Mouse (Mus musculus): ENCODE data around the gene Spg11.

Spg11 gene

DNA sequence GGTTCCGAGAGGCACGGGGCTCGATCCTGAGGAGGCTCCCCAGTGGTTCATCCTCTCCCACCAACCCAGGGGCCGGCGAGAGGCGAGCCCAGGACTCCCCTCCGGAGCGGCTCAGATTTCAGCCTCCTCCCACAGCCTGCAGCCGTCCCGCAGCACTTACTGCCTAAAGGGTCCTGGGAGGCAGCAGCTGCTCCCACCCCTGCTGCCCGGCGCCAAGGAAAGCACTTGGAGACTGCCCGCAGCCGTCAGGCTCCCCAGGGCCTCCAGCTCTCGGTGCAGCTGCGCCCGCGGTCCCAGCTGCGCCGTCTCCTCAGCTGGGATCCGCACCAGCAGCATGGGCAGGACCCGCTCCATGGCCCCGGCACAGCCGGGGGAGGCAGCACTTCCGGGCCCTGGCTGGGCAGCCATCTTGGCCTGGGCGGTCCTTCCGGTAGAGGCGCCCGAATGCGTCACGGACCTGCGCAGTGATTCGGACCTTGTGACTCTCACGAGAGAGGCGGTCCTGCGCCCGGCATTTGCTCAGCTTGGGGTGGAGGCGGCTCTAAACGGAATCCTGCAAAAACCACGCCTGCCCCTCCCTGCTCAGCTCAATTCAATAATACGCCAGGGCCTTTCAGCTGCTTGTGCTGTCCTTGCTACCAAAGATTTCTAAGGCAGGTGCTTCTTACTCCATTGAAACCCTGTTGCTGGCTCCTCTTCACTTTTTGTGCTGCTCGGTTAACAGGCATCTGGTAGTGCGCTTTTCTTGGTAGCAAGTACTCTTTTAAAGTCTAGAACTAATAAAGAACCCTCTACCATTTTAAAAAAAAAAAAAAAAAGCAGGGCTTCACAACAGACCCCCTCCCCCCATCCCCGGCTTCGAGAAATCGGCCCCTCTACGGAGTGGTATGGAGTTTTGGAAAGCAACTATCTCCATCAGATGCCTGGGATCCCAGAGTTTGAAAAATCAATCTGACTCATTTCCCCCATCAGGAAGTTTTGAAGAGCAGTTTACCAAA lies at the start of gene Spg11:
TSS of gene Spg11 (minus strand) at position 426 of the 998 bp plus-strand sequence.
- peak; percentile 94 to 96 for DNase-seq (ENCODE audit: low spot score in 2 of 2)

DNA sequence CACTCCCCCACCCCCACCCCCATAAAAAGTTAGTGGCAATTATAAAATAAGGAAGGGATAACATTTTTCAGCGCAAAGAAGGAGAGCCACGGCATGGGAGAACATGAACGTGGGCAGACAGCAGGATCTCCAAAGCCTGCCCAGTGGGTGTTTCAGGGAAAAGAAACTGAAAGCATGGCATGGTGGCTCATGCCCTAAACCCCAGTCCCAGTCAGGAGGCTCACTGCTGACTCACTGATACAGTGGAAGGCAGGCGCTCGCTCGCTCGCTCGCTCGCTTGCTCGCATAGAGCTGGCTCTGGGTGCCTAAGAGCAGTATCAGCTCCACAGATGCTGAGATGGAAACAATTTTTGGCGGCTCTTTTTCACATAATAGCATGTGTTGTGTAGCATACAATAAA lies 46.1 kb upstream of the Spg11 start:
- DNase-seq (ENCODE audit: low spot score in 2 of 2), result no peak

DNA sequence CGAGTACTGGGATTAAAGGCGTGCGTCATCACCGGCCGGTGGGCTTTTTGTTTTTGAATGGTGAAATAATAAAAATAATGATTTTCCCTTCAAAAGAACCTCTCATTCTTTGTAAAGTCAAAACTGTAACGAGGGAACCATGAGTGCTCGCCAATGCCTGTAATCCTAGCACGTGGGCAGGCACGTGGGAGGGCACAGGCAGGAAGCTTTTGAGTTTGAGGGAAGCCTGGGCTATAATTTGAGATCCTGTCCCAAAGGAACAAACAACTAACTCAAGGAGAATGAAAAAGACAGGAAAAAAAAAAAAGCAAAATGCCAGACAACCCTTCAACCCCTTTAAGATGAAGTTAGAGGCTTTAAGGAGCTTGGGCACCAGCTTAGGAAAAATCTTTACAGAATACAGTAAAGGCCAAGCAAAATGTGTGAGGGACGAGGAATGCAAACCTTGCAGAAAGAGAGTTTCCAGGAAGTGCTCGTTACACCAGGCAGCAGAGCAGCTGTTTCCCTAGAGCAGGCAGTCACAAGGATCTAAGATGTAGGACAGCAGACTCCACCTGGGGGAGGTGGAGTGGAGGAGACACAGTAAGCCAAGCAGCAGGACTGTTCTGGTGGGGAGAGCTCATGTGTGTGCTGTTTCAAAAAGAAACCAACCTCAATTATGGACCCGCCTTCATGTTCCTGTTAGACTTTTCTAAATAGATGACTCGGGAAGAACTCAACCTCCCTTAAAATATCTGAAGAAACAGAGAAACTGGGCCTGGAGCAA lies 45.4 kb upstream of the Spg11 start:
- DNase-seq (ENCODE audit: low spot score in 2 of 2), result no peak

DNA sequence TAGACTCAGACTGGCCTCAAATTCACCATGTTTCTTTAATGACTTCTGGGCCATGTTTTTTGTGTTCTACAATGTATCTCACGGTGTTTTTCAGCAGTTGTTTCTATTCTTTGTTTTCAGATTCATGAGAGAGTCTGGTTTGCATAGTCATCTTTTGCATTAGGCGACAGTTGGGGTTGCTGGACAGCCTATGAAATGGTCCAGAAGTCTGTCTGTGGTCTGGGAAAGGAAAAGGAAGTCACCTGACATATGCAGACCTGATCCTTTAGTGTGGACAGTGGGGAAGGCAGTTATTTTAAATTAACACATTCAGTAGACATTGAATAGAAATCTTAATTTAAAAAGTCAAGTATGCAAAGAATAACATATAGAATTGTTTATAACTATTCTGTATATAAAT lies 44.3 kb upstream of the Spg11 start:
- DNase-seq (ENCODE audit: low spot score in 2 of 2), result no peak

DNA sequence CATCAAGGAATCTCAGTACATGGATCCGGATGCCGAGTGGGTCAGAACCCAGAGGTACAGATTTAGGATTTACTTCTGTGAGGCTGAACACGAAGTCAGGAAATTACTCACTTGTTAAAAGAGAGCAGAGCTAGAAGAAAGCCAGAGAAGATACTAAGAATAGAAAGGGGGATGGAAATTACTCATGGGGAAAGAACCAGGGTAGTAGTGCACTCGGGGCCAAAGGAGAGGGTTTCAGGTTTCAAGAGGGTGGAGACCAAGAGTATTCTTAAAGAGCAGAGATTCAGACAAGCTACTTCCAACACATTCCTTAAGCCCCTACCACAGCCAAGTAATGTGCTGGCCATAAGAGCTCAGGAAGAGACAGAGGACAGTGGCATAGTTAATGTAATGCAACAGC lies 43.4 kb upstream of the Spg11 start:
- DNase-seq (ENCODE audit: low spot score in 2 of 2), result no peak

DNA sequence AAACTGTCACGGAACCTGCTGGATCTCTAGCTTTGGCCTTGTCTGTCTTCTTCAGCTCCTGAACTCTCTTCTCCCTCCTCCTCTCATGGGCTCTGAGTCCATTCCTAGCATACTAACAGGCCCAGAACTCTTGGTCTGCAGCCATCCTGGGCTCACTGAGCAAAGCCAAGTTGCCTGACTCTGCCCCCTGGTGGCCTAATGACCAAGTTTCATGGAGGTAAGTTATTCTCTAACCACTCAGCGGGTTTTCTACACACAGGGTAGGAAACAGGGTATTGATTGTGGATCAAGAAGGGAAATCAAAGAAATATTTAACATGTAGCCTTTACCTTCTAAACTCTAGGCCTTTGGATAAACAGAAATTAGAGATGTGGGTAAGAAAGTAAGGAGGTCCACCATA lies 42.5 kb upstream of the Spg11 start, which contains the start of gene Trim69:
TSS of gene Trim69 (plus strand) at position 21 of the 400 bp plus-strand sequence.
- DNase-seq (ENCODE audit: low spot score in 2 of 2), result peak; percentile 49 to 69

DNA sequence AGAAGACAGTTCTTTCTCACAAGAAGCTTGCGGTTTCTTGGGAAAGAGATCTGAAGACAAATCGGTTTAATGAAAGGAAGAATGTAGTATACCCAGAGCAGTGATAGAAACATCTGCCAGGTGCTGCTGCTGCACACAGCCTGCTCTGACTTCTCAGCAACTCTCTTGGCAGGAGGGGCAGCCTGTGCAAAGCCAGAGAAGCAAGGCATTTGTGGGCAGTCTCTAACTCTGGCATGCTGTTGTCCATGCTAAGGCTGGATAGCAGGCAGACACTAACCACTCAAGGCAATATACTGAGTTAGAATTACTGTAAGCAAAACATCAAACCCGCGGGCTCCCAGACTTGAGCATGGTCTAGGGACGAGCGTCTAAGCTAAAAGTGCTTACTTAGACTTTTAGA lies 41.5 kb upstream of the Spg11 start:
- no peak for DNase-seq (ENCODE audit: low spot score in 2 of 2)

DNA sequence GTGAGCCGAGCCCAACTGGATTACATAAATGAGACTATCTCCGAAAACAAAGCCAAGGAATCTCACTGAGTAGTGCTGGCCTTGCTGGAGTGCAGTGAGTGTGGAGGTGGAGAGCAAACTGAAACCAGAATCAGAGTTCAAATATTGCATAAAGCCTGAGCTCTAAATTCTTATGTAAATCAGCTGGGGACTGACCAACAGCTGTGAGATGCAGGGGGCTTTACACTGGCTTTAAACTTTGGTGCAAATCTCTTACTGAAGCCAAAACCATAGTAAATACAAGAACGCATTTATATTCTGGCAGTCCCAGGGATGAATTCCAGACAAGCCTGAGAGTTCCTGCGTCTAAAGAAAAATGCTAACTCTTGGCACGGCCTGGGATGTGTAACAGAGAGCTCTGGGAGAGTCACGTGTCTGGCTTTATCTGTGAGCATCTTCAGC lies 40.2 kb upstream of the Spg11 start:
- no peak for DNase-seq (ENCODE audit: low spot score in 2 of 2)

DNA sequence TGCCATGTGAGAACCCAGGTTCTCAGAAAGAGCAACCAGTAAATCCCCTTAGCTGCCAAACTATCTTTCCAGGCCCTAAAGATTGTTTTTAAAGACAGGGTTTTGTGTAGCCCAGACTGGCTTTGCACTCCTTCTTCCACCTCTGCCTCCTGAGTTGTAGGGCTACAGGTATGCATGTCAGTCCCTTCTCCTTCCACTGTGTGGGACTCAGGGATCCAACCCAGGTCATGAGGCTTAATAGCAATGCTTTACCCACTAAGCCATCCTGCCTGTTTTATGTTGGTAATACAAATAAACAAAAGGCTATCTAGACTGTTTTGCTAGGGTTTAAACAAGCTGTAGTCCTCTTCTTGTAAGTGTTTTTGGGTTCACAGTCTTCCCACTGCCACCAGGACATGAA lies 39.4 kb upstream of the Spg11 start:
- DNase-seq (ENCODE audit: low spot score in 2 of 2), result no peak

DNA sequence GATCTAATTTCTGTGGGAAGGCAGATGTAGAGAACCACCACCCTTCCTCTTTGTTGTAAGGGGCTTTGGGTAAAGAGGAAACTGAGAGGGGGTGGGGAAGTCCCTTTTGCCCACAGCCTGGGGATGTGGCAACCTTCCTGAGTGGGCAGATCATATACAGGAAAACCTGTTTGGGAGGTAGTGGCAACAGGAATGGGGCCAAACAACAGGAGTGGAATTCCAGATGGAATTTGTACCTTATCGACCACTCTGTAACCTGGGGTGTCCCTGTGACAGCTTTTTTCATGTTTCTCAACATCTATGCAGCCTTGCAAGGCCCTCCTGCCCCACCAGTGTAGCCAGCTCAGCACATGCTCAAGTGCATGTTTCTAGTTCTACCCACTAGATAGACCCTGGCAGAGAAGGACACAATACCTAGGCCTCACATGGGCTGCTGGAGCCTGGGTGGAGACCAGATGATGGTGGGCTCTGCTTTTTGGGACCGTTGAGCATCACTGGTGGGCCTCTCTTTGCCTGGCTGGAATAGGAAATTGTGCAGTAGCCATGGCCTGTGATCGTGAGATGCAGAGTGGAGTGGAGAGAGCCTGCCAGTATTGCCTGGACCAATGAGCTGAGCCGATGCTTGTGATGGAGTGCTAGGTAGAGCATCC lies 38.0 kb upstream of the Spg11 start:
- no peak for DNase-seq (ENCODE audit: low spot score in 2 of 2)

DNA sequence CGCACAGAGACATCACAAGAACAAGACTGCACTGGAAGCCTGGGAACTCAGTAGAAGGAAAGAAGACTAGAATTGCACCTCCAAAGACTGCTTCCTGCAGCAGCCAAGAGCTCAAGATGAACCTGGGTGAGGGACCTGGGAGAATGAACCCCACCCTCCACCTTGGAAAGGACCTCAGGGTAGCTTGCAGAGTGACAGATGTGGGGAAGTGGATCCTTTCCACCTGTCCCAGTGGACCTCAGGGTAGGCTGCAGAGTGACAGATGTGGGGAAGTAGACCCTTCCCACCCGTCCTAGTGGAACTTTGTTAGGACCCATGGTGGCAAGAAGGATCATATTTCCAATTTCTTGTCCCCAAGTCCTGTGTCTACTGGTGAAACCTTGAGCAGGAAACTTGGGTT lies 37.1 kb upstream of the Spg11 start:
- no peak for DNase-seq (ENCODE audit: low spot score in 2 of 2)

DNA sequence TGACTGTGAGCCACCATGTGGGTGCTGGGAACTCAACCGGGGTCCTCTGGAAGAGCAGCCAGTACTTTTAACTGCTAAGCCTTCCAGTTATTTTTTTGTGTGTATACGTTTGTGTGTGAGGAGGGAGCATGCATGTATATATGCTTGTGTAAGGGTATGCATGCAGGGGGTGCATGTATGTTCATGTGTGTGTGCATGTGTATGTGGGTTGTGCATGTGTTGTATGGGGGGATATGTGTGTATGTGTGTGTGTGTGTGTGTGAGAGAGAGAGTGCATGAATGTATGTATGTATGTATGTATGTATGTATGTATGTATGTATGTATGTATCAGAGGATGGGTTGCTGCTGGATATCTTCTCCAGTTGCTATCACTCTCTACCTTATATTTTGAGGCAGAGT lies 36.3 kb upstream of the Spg11 start:
- DNase-seq (ENCODE audit: low spot score in 2 of 2), result no peak

DNA sequence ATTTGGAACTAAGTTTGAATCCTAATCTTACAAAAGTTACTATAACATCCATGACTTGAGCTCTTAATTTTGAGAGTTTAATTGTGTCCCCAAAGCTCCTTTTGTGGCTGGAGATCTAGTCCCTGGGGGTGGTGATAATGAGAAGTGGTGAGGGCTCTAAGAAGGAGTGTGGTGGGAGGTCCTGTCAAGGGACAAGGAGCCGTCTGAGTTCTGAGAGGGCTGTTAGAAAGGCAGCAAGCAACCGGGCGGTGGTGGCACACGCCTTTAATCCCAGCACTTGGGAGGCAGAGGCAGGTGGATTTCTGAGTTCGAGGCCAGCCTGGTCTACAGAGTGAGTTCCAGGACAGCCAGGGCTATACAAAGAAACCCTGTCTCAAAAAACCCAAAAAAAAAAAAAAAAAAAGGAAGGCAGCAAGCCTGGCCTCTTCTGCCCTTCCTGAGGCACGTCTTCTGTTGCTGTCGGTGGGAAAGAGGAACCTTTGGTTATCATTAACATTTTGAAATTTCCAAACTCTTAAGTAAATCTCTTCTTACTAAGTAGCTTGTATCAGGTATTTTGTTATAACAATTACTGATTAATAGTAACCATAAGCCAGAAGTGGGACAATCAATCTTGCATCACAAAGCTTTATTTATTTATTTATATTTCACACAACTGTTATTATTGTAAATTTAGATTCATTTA lies 35.6 kb upstream of the Spg11 start:
- DNase-seq (ENCODE audit: low spot score in 2 of 2), result no peak

DNA sequence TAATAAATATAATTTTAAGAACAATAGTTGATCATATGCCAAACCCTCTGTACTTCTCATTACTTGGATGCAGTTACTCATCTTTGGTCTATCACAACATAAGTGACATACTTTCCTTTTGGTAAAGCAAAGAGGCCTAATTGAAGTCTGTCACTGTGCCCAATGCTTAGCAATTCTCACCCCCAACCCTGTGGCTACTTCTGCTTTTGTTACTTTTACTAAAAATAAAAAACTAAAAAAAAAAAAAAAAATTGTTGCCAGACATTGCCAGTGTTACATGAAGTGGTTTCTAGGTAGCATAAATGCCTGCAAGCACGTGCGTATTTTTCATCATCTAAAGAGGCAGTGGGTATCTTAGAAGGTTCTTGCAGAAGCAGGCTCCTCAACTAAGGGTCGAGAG lies 34.7 kb upstream of the Spg11 start:
- no peak for DNase-seq (ENCODE audit: low spot score in 2 of 2)

DNA sequence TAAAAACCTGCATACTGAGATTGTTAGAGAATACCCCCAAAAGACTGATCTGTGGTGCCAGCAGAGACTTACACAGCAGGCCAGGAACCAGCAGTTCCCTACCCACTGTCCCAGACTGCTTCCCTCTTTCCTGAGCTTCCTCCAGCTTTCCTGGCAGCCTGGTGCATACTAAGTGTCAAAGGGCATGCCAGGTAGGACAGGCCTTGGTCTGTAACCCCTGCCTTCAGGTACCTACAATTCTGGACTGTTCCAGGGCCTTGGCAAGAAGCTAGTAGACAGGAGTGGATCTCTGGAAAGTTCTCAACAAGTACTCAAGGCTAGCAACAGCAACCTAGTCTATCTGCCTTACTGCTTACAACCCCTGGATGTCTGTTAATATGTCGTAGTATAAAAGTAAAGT lies 33.0 kb upstream of the Spg11 start:
- no peak for DNase-seq (ENCODE audit: low spot score in 2 of 2)

DNA sequence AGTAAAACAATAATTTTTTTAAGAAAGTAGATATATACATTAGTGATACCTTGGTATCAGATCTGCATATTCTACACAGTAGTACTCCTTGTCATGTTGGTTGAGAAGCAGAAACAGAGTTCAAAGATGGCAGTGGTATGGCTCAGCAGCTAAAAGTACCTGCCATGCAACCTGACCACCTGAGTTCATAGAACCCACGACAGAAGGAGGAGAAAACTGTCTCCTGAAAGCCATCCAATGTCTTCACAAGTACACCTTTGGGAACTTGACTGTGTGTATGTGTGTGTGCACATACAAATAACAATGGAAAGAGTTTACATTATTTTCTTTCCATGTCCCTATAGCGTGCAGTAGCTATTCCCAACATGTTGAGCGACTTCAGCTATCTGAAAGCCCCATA lies 31.5 kb upstream of the Spg11 start:
- no peak for DNase-seq (ENCODE audit: low spot score in 2 of 2)

DNA sequence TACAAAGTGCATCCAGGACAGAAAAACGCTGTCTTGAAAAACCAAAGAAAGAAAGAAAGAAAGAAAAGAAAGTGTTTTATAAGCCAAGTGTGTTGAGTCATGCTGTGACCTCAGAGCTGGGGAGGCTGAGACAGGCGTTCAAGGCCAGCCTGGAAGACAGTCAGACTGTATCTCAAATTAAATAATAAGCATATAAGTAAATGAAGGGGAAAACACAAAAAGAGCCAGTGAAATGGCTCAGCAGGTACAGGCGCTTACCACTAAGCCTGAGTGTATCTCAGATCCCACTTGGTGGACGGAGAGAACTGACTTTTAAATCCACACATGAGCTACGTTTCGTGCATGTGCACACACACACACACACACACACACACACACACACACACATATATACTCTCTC lies 31.1 kb upstream of the Spg11 start:
- no peak for DNase-seq (ENCODE audit: low spot score in 2 of 2)

DNA sequence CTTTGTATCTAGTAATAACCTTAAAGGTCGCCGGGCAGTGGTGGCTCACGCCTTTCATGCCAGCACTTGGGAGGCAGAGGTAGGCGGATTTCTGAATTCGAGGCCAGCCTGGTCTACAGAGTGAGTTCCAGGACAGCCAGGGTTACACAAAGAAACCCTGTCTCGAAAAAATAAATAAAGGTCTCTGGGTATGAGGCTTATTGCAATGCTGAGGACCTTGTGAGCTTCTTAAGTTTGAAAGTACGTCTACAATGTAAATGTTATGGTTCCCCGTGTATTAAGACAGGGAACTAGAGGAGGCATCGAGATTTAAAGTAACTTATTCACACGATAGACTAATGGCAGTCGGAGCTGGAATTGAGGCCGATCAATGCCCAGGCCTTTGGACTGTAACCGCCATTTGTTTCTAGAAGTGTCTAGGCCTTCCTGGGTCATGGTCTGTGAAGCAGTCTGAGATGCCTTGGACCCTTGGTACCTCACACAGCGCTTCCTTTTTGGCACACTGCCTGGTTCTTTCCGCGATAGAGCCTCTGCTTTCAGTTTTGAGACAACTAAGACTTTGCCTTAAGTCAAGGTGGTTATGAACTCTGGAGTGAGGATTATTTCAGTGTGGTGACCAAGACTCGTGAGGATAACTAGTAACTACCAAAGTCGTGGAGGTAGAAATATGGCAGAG lies 30.2 kb upstream of the Spg11 start:
- DNase-seq (ENCODE audit: low spot score in 2 of 2), result no peak

DNA sequence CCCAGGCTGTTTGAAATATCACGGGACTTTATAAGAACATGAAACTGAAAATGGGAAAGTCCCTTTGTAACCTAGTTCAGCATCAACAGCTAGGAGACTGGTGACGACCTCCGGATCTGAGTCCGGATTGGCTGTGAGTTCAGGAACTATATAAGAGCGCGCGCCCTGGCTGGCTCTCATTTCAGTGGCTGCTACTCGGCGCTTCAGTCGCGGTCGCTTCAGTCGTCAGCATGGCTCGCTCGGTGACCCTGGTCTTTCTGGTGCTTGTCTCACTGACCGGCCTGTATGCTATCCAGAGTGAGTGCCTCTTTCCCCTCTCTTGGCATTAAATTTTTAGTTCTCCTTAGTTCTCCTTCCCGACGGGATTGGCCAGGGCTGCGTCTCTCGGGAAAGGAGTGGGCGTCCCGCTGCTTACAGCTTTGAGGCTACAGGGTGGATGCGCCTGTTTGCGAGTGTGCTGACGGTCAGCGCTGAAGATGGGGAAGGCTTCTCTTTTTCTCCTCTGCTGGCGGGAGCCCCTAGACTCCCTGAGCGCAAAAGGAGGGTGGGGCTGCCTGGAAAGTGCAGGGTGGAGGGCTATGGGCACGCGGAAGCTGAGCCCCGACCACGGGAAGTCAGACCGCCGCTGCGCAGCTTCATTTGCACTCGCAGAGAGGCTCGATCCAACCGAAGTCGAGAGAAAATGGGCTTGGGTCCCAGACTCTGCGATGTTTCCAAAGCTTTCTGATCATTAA lies 29.5 kb upstream of the Spg11 start, which contains the start of gene B2m:
TSS of gene B2m (plus strand) at position 179 of the 734 bp plus-strand sequence.
- peak; percentile 88 to 95 for DNase-seq (ENCODE audit: low spot score in 2 of 2)

DNA sequence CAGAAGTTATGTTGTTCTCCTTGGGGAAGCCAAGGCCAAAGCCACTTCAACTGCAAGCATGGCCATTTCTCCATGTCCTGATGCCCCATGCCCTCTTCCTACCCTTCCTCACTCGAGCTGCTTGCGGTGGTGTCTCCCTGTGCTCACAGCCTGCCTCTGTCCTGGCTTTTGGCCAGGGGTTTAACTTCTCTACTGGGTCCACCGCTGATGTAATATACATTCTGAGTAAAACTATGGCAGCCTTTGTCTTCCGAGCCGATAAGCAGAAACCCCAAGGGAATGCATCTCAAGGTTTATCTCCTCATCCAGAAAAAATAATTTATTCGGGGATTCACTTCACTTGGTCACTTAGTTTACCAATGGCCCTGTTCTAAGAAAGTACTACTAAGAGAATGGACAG lies 28.5 kb upstream of the Spg11 start:
- no peak for DNase-seq (ENCODE audit: low spot score in 2 of 2)
